Mouse (Mus musculus) liver, embryonic 11.5 days (tissue): Measurements from ENCODE around the gene Rab6b. TPM values are rescaled to one million over a fixed set of nuclear protein-coding genes. Genes with fewer than 3 reads are reported as not detected.

Experiments
- ATAC-seq: fragments of 200-750 bp; cut with Nextera tagmentation; replicated peaks from 2 replicates; pipeline ENCODE4 v1.8.0; 2017; ENCODE audit warnings: moderate number of reproducible peaks, mild to moderate bottlenecking, moderate TSS enrichment, moderate library complexity; ENCODE audit not compliant: low FRiP score
- DNase-seq: peaks from one replicate; pipeline ENCODE4 v3.0.0-alpha.2; 2017; ENCODE audit warnings: low spot score
- H3K27ac ChIP-seq: fragments of 300-500 bp; sonication (generic); 2 replicates; pipeline ENCODE4 v1.5.1; 2014; ENCODE audit warnings: mild to moderate bottlenecking, low read depth, low read length, control low read depth
- H3K27me3 ChIP-seq: fragments of 300-500 bp; sonication (generic); replicated peaks from 2 replicates; pipeline ENCODE4 v1.6.1; 2014; ENCODE audit warnings: low read length, mixed read lengths; ENCODE audit not compliant: control insufficient read depth, insufficient read depth
- H3K36me3 ChIP-seq: fragments of 300-500 bp; sonication (generic); 2 replicates; pipeline ENCODE4 v1.6.1; 2014; ENCODE audit warnings: mild to moderate bottlenecking, low read length, moderate library complexity, mixed read lengths; ENCODE audit not compliant: control insufficient read depth, insufficient read depth
- H3K4me1 ChIP-seq: fragments of 300-500 bp; sonication (generic); replicated peaks from 2 replicates; pipeline ENCODE4 v1.6.1; 2014; ENCODE audit warnings: low read length, mixed read lengths; ENCODE audit not compliant: control insufficient read depth, insufficient read depth
- H3K4me2 ChIP-seq: fragments of 300-500 bp; sonication (generic); 2 replicates; pipeline ENCODE4 v1.6.1; 2014; ENCODE audit warnings: mild to moderate bottlenecking, control low read depth, moderate library complexity
- H3K4me3 ChIP-seq: fragments of 300-500 bp; sonication (generic); 2 replicates; pipeline ENCODE4 v1.5.1; 2014; ENCODE audit warnings: low read depth, low read length, control low read depth
- H3K9ac ChIP-seq: fragments of 300-500 bp; sonication (generic); 2 replicates; pipeline ENCODE4 v1.6.1; 2014; ENCODE audit warnings: low read depth, low read length, control low read depth
- H3K9me3 ChIP-seq: fragments of 300-500 bp; sonication (generic); 2 replicates; pipeline ENCODE4 v1.6.1; 2016; ENCODE audit warnings: low read length, inconsistent platforms, mixed read lengths; ENCODE audit not compliant: control insufficient read depth
- WGBS: fragments of 180-500 bp; shearing (Covaris S2); extraction: QIAGEN DNeasy Blood & Tissue Kit; methylation state at CpG from one replicate; pipeline ENCODE4 v1.1.7; 2014; 5-methylcytosine and 5-hydroxymethylcytosine counted together
- polyA plus RNA-seq: library from polyadenylated mRNA; unstranded; fragments of >200 nt; fragmentation: Nextera tagmentation; extraction: Ambion mirVana; gene quantifications from 2 replicates; pipeline ENCODE4 v1.2.1, GENCODE M21; 2014

Rab6b gene
- polyA plus RNA-seq, 1 experiment from 2014 or later: 0.44 TPM

- Histone ChIP-seq H3K27ac (no peak overlapping the region), H3K27me3 (peaks cover 54% of the 10 kb centered on the region), H3K4me2 (peak overlapping the region; percentile 90), H3K4me3 (peak overlapping the region; percentile 62), H3K9me3 (no peaks in the 10 kb centered on the region), H3K36me3 (no peaks in the 10 kb centered on the region), H3K4me1 (peaks cover 11% of the 10 kb centered on the region), H3K9ac (no peak overlapping the region)
- no peak; the same call in 1 of the 2 replicates for ATAC-seq
- no peak for DNase-seq
- 5% methylated on average over 35 of the region's 35 CpGs for WGBS
Measured at GRCm38 (mm10) chr9:103112471-103113271, 1.1 kb downstream of the Rab6b start.

- no peak for ATAC-seq
- 42% methylated on average over 10 of the region's 11 CpGs for WGBS
- Histone ChIP-seq H3K4me1 (peaks cover 11% of the 10 kb centered on the region), H3K9ac (no peak overlapping the region), H3K27me3 (peaks cover 54% of the 10 kb centered on the region), H3K27ac (no peak overlapping the region), H3K9me3 (no peaks in the 10 kb centered on the region), H3K4me3 (no peak overlapping the region), H3K4me2 (no peak overlapping the region), H3K36me3 (no peaks in the 10 kb centered on the region)
- DNase-seq: no peak
Measured at GRCm38 (mm10) chr9:103113351-103113750, 1.8 kb downstream of the Rab6b start.

GRCm38 (mm10) chr9:103114326-103114725, 2.7 kb downstream of the Rab6b start:
- H3K4me3 ChIP-seq: no peak overlapping the region
- H3K4me2 ChIP-seq: no peak overlapping the region
- no peaks in the 10 kb centered on the region for H3K9me3 ChIP-seq
- H3K27me3 ChIP-seq: peaks cover 54% of the 10 kb centered on the region
- ATAC-seq: no peak
- H3K4me1 ChIP-seq: peaks cover 11% of the 10 kb centered on the region
- DNase-seq: no peak
- H3K9ac ChIP-seq: no peak overlapping the region
- H3K27ac ChIP-seq: no peak overlapping the region
- WGBS: 72% methylated on average over 8 of the region's 8 CpGs
- H3K36me3 ChIP-seq: no peaks in the 10 kb centered on the region

DNA sequence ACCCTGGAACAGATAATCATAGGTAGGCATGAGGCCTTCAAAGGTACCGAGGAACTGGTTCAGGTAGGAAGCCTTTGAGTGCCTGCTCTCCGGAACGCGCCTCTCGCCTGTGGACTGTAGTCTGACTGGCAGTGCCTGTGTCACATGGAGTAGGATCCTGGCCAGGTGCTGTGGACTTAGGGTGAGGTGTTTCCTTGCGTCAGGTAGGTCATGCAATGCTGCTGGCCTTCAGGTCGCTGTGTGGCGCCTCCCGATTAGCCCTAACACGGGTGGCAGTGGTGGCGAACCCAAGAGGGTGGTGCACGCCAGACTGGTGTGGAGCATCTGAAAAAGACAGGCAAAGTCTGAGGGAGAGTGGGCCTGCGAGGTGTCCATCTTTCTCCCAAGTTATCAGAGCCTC, 3.3 kb downstream of the Rab6b start:
- no peak overlapping the region for H3K4me2 ChIP-seq
- ATAC-seq (no peak), DNase-seq (no peak)
- H3K4me3 ChIP-seq: no peak overlapping the region
- H3K9ac ChIP-seq: no peak overlapping the region
- no peaks in the 10 kb centered on the region for H3K36me3 ChIP-seq
- H3K9me3 ChIP-seq: no peaks in the 10 kb centered on the region
- H3K4me1 ChIP-seq: peaks cover 11% of the 10 kb centered on the region
- 84% methylated on average over 13 of the region's 13 CpGs for WGBS
- peaks cover 50% of the 10 kb centered on the region for H3K27me3 ChIP-seq
- no peak overlapping the region for H3K27ac ChIP-seq

- Histone ChIP-seq H3K4me2 (no peak overlapping the region), H3K9me3 (no peaks in the 10 kb centered on the region), H3K4me3 (no peak overlapping the region), H3K9ac (no peak overlapping the region), H3K27me3 (peaks cover 29% of the 10 kb centered on the region), H3K27ac (no peak overlapping the region), H3K4me1 (peaks cover 5% of the 10 kb centered on the region; the same call in 1 of the 2 replicates), H3K36me3 (no peaks in the 10 kb centered on the region)
- 63% methylated on average over 4 of the region's 4 CpGs for WGBS
- no peak for DNase-seq
- ATAC-seq: no peak
Measured at GRCm38 (mm10) chr9:103116941-103117340, 5.4 kb downstream of the Rab6b start.

DNA sequence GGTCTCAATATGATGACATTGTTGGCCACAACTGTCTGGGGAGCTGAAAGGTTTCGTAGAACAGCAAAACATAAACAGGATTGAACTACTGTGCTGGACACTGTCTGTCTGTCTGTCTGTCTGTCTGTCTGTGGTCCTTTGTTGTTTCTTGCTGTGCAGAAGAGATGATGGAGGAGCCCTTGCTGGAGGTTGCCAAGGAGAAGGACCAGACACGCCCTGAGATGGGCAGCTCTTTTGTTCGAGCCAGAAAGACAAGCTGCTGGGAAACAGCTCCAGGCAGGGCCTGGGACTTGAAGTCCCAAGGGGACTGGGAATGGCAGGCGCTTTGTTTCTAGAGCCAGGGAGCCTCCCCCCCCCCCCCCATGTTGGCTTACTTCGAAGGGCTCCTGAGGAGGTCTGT, 5.9 kb downstream of the Rab6b start:
- no peak overlapping the region for H3K9ac ChIP-seq
- DNase-seq: no peak
- 68% methylated on average over 5 of the region's 5 CpGs for WGBS

DNA sequence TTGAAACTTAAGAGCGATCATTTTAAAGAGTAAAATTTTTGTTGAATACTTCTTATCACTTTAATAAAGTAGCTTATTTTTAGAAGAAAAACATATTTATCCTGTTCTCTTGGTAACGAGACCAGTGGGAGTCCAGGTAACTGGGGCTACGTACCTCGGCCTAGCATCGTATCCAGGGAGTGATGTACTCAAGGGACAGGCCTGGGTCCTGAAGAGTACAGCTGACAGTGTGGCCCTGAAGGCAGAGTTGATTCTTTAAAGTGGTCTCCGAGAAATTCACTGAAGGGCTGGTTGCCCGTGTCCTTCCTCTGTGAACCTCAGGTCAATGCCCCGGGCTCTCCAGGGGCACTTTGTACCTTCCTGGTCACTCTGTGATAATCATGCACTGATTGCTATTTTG, 6.4 kb downstream of the Rab6b start:
- 86% methylated on average over 8 of the region's 8 CpGs for WGBS
- Histone ChIP-seq H3K27ac (no peak overlapping the region), H3K4me3 (no peak overlapping the region), H3K4me2 (no peak overlapping the region), H3K9me3 (no peaks in the 10 kb centered on the region), H3K4me1 (no peaks in the 10 kb centered on the region), H3K36me3 (no peaks in the 10 kb centered on the region), H3K27me3 (peaks cover 19% of the 10 kb centered on the region), H3K9ac (no peak overlapping the region)
- DNase-seq (no peak), ATAC-seq (no peak)

More for the DNA sequence above, 5.9 kb downstream of the Rab6b start:
- H3K27ac ChIP-seq: no peak overlapping the region
- H3K27me3 ChIP-seq: peaks cover 24% of the 10 kb centered on the region
- peaks cover under 1% of the 10 kb centered on the region; the same call in 1 of the 2 replicates for H3K4me1 ChIP-seq
- H3K4me2 ChIP-seq: no peak overlapping the region
- H3K9me3 ChIP-seq: no peaks in the 10 kb centered on the region
- no peak overlapping the region for H3K4me3 ChIP-seq
- no peak for ATAC-seq
- H3K36me3 ChIP-seq: no peaks in the 10 kb centered on the region

DNA sequence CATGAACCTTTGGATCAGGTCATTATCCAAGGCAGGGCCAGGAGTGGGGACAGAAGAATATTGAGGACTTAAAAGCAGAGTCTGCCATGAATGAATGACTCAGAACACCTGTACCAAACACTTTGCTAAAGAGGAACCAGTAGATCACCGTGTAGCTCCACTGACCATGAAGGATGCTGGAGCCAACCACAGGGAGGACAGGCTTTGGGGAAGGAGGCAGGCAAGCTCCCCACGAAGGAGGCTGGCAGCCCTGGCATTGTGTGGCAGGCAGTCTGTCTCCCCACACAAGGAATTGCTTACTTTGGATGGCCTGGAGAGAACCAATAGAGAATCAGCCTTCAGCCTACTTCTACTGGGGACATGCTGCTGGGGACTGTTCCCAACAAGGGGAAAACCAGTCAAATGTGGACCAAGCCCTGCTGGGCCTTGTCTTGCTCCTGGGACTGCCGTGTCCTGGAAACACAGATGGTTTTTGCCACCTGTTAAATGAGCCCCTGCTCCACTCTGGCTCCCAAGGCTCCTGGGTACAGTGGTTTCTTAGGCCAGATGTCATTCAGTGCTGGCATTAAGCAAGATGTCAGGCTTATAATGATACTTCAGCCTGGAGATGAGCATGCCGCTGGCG, 7.2 kb downstream of the Rab6b start:
- H3K9ac ChIP-seq: no peak overlapping the region
- H3K4me1 ChIP-seq: no peaks in the 10 kb centered on the region
- WGBS: 83% methylated on average over 5 of the region's 5 CpGs

DNA sequence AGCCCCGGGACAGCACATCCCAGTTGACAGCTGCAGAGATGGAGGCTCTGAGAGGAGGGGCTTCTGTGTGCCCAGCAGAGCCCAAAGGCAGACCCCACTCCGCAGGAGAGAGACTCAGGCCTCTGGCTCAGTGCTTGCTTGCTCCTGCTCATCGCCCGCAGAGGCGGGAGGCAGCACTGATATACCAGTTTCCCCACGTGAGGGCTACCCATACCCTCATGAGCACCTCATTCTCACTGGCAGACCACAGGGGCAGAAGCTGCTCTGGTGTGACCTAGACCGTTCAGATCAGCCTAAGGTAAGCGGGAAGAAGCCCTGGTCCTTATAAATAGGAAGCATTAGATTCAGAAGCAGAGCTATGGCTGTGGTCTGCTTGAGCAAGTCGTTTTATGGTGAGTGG, 8.2 kb downstream of the Rab6b start:
- no peaks in the 10 kb centered on the region for H3K9me3 ChIP-seq
- H3K4me3 ChIP-seq: no peak overlapping the region
- ATAC-seq (no peak), DNase-seq (no peak)
- H3K4me1 ChIP-seq: no peaks in the 10 kb centered on the region
- no peak overlapping the region for H3K9ac ChIP-seq
- no peaks in the 10 kb centered on the region for H3K36me3 ChIP-seq
- H3K4me2 ChIP-seq: no peak overlapping the region
- WGBS: 76% methylated on average over 9 of the region's 9 CpGs
- peaks cover 2% of the 10 kb centered on the region for H3K27me3 ChIP-seq
- H3K27ac ChIP-seq: no peak overlapping the region

More for the DNA sequence above, 7.2 kb downstream of the Rab6b start:
- no peak overlapping the region for H3K27ac ChIP-seq
- H3K27me3 ChIP-seq: peaks cover 11% of the 10 kb centered on the region
- no peaks in the 10 kb centered on the region for H3K9me3 ChIP-seq
- ATAC-seq: no peak
- H3K4me3 ChIP-seq: no peak overlapping the region
- no peaks in the 10 kb centered on the region for H3K36me3 ChIP-seq
- no peak overlapping the region for H3K4me2 ChIP-seq
- no peak for DNase-seq
